Mouse (Mus musculus) testis, adult 2 months (tissue): ENCODE data around the gene Jak3. TPM values are rescaled to one million over a fixed set of nuclear protein-coding genes. Genes with fewer than 3 reads are reported as not detected.

Experiments used
- H3K27ac ChIP-seq: fragments of 200-500 bp; 2 replicates; pipeline ENCODE4 v1.5.1; 2012; ENCODE audit warnings: low read depth, low read length; ENCODE audit not compliant: control insufficient read depth, insufficient read depth
- H3K27me3 ChIP-seq: fragments of 200-500 bp; 2 replicates; pipeline ENCODE4 v1.6.1; 2012; ENCODE audit warnings: mild to moderate bottlenecking, low read length, moderate library complexity; ENCODE audit not compliant: control insufficient read depth, insufficient read depth
- H3K36me3 ChIP-seq: fragments of 200-500 bp; 2 replicates; pipeline ENCODE4 v1.6.1; 2012; ENCODE audit warnings: mild to moderate bottlenecking, low read length; ENCODE audit not compliant: control insufficient read depth, insufficient read depth
- H3K4me1 ChIP-seq: fragments of 200-500 bp; 2 replicates; pipeline ENCODE4 v1.6.1; 2012; ENCODE audit warnings: low read length; ENCODE audit not compliant: control insufficient read depth, insufficient read depth
- H3K4me3 ChIP-seq: fragments of 200-500 bp; 2 replicates; pipeline ENCODE4 v1.5.1; 2012; ENCODE audit warnings: low read depth, mild to moderate bottlenecking, low read length, moderate library complexity, mixed read lengths; ENCODE audit not compliant: control insufficient read depth
- CTCF ChIP-seq: fragments of 200-500 bp; IDR thresholded peaks from 2 replicates; pipeline ENCODE4 v1.5.1; 2012; ENCODE audit warnings: low read depth, mild to moderate bottlenecking, inconsistent platforms, low read length, moderate library complexity; ENCODE audit not compliant: control insufficient read depth, insufficient read depth, insufficient replicate concordance
- POLR2A ChIP-seq: fragments of 200-500 bp; IDR thresholded peaks from 2 replicates; pipeline ENCODE4 v1.6.1; 2012; ENCODE audit warnings: low read depth, mild to moderate bottlenecking, inconsistent platforms, low read length, moderate library complexity; ENCODE audit not compliant: control insufficient read depth
- polyA plus RNA-seq: library from polyadenylated mRNA; depleted of rRNA; stranded (reverse); fragments of >200 nt; gene quantifications from 2 replicates; pipeline ENCODE4 v1.2.3, GENCODE M21; 2012

Gene Jak3
- polyA plus RNA-seq, 1 experiment = 8.4 TPM

GRCm38 (mm10) chr8:71681369-71681915 is 5.3 kb downstream of the Jak3 start:
- Histone ChIP-seq H3K36me3 (no peaks in the 10 kb centered on the region), H3K27ac (no peak overlapping the region), H3K4me3 (no peak overlapping the region), H3K27me3 (no peaks in the 10 kb centered on the region; the same call in 1 of the 2 replicates), H3K4me1 (peaks cover 26% of the 10 kb centered on the region)
- TF ChIP-seq CTCF (no peak), POLR2A (no peak)

- peaks cover 35% of the 10 kb centered on the region for H3K4me1 ChIP-seq
- H3K4me3 ChIP-seq = no peak overlapping the region
- H3K36me3 ChIP-seq = no peaks in the 10 kb centered on the region
- no peak overlapping the region for H3K27ac ChIP-seq
- TF ChIP-seq POLR2A = no peak
- no peak for TF ChIP-seq CTCF
- no peaks in the 10 kb centered on the region; the same call in 1 of the 2 replicates for H3K27me3 ChIP-seq
These were observed 6.7 kb downstream of the Jak3 start for GRCm38 (mm10) chr8:71682832-71683231.

- Histone ChIP-seq H3K4me3 (no peak overlapping the region), H3K27ac (no peak overlapping the region), H3K27me3 (no peaks in the 10 kb centered on the region; the same call in 1 of the 2 replicates), H3K36me3 (no peaks in the 10 kb centered on the region), H3K4me1 (peaks cover 33% of the 10 kb centered on the region)
- no peak for TF ChIP-seq CTCF
- no peak for TF ChIP-seq POLR2A
These were observed 8.6 kb downstream of the Jak3 start for GRCm38 (mm10) chr8:71684701-71685100.

- no peak overlapping the region for H3K27ac ChIP-seq
- no peaks in the 10 kb centered on the region for H3K36me3 ChIP-seq
- peaks cover 31% of the 10 kb centered on the region for H3K4me1 ChIP-seq
- no peak for TF ChIP-seq CTCF
- TF ChIP-seq POLR2A = no peak
- no peaks in the 10 kb centered on the region for H3K27me3 ChIP-seq
- peak overlapping the region; percentile 12 for H3K4me3 ChIP-seq
These were observed 9.5 kb downstream of the Jak3 start for GRCm38 (mm10) chr8:71685573-71685972.

GRCm38 (mm10) chr8:71686143-71686734 is 10.1 kb downstream of the Jak3 start:
- H3K36me3 ChIP-seq = no peaks in the 10 kb centered on the region
- H3K27me3 ChIP-seq = no peaks in the 10 kb centered on the region
- TF ChIP-seq CTCF (no peak), POLR2A (no peak)
- H3K4me1 ChIP-seq = peaks cover 29% of the 10 kb centered on the region
- no peak overlapping the region for H3K27ac ChIP-seq
- H3K4me3 ChIP-seq = peak overlapping the region; percentile 12

- peaks cover 23% of the 10 kb centered on the region for H3K4me1 ChIP-seq
- H3K27ac ChIP-seq = no peak overlapping the region
- TF ChIP-seq POLR2A = no peak
- TF ChIP-seq CTCF = no peak
- no peaks in the 10 kb centered on the region for H3K27me3 ChIP-seq
- H3K4me3 ChIP-seq = no peak overlapping the region
- no peaks in the 10 kb centered on the region for H3K36me3 ChIP-seq
These were observed 11.5 kb downstream of the Jak3 start for GRCm38 (mm10) chr8:71687616-71688015.

GRCm38 (mm10) chr8:71689028-71689427 is 12.9 kb downstream of the Jak3 start, which contains the start of gene Insl3:
TSS of gene Insl3 (plus strand) at chr8:71689214.
- no peaks in the 10 kb centered on the region; the same call in 1 of the 2 replicates for H3K27me3 ChIP-seq
- TF ChIP-seq POLR2A = peak; percentile 52; the same call in 1 of the 2 replicates
- no peak for TF ChIP-seq CTCF
- no peaks in the 10 kb centered on the region for H3K36me3 ChIP-seq
- peaks cover 27% of the 10 kb centered on the region for H3K4me1 ChIP-seq
- peak within 1 kb of the TSS; percentile 5; the same call in 1 of the 2 replicates for H3K27ac ChIP-seq
- peak within 1 kb of the TSS; percentile 15 for H3K4me3 ChIP-seq
